Mouse (Mus musculus): Measurements from ENCODE around the gene Fam221b. TPM values are rescaled to one million over a fixed set of nuclear protein-coding genes. Genes with fewer than 3 reads are reported as not detected.

Fam221b gene
- polyA plus RNA-seq, 1 experiment from 2014 or later, result 2.6 TPM

- Histone ChIP-seq H3K36me3 (ENCODE audit: control insufficient read depth, insufficient read depth, low read length) (no peaks in the 10 kb centered on the region), H3K27ac (replicated peaks; ENCODE audit: low read depth, low read length) (no peak overlapping the region), H3K4me2 (ENCODE audit: low read depth, severe bottlenecking) (no peak overlapping the region), H3K9ac (ENCODE audit: low read length) (no peak overlapping the region), H3K27me3 (ENCODE audit: control insufficient read depth, insufficient read depth, low read length) (no peaks in the 10 kb centered on the region), H3K4me3 (ENCODE audit: low read depth, low read length) (no peak overlapping the region), H3K4me1 (ENCODE audit: control insufficient read depth, insufficient read depth, low read length) (no peaks in the 10 kb centered on the region), H3K9me3 (ENCODE audit: control insufficient read depth, low read length) (no peaks in the 10 kb centered on the region)
- ATAC-seq (ENCODE audit: insufficient number of reproducible peaks, low FRiP score, low TSS enrichment, low read depth) (no peak), DNase-seq (ENCODE audit: low spot score) (no peak)
- 93% methylated on average over 13 of the region's 13 CpGs for whole genome bisulfite sequencing
Observed at GRCm38 (mm10) chr4:43696561-43696960, 27.6 kb upstream of the Fam221b start.

GRCm38 (mm10) chr4:43695249-43695671 lies 26.3 kb upstream of the Fam221b start:
- no peaks in the 10 kb centered on the region for H3K9me3 ChIP-seq (ENCODE audit: control insufficient read depth, low read length)
- H3K9ac ChIP-seq (ENCODE audit: low read length), result no peak overlapping the region
- H3K27ac ChIP-seq (replicated peaks; ENCODE audit: low read depth, low read length), result no peak overlapping the region
- H3K27me3 ChIP-seq (ENCODE audit: control insufficient read depth, insufficient read depth, low read length), result no peaks in the 10 kb centered on the region
- H3K4me3 ChIP-seq (ENCODE audit: low read depth, low read length), result no peak overlapping the region
- no peak for DNase-seq (ENCODE audit: low spot score)
- H3K4me2 ChIP-seq (ENCODE audit: low read depth, severe bottlenecking), result no peak overlapping the region
- no peak for ATAC-seq (ENCODE audit: insufficient number of reproducible peaks, low FRiP score, low TSS enrichment, low read depth)
- H3K4me1 ChIP-seq (ENCODE audit: control insufficient read depth, insufficient read depth, low read length), result no peaks in the 10 kb centered on the region
- H3K36me3 ChIP-seq (ENCODE audit: control insufficient read depth, insufficient read depth, low read length), result no peaks in the 10 kb centered on the region
- 42% methylated on average over 9 of the region's 9 CpGs for WGBS

- H3K27me3 ChIP-seq (ENCODE audit: control insufficient read depth, insufficient read depth, low read length), result no peaks in the 10 kb centered on the region
- H3K4me3 ChIP-seq (ENCODE audit: low read depth, low read length), result no peak overlapping the region
- 83% methylated on average over 1 of the region's 1 CpGs for WGBS
- H3K27ac ChIP-seq (replicated peaks; ENCODE audit: low read depth, low read length), result no peak overlapping the region
- H3K4me1 ChIP-seq (ENCODE audit: control insufficient read depth, insufficient read depth, low read length), result no peaks in the 10 kb centered on the region
- no peak for DNase-seq (ENCODE audit: low spot score)
- H3K4me2 ChIP-seq (ENCODE audit: low read depth, severe bottlenecking), result no peak overlapping the region
- no peak overlapping the region for H3K9ac ChIP-seq (ENCODE audit: low read length)
- no peaks in the 10 kb centered on the region for H3K9me3 ChIP-seq (ENCODE audit: control insufficient read depth, low read length)
- H3K36me3 ChIP-seq (ENCODE audit: control insufficient read depth, insufficient read depth, low read length), result no peaks in the 10 kb centered on the region
- no peak for ATAC-seq (ENCODE audit: insufficient number of reproducible peaks, low FRiP score, low TSS enrichment, low read depth)
Observed at GRCm38 (mm10) chr4:43694439-43695248, 25.7 kb upstream of the Fam221b start.

- ATAC-seq (ENCODE audit: insufficient number of reproducible peaks, low FRiP score, low TSS enrichment, low read depth) (no peak), DNase-seq (ENCODE audit: low spot score) (no peak)
- Histone ChIP-seq H3K27ac (replicated peaks; ENCODE audit: low read depth, low read length) (no peak overlapping the region), H3K9ac (ENCODE audit: low read length) (no peak overlapping the region), H3K9me3 (ENCODE audit: control insufficient read depth, low read length) (no peaks in the 10 kb centered on the region), H3K4me2 (ENCODE audit: low read depth, severe bottlenecking) (no peak overlapping the region), H3K4me3 (ENCODE audit: low read depth, low read length) (no peak overlapping the region), H3K4me1 (ENCODE audit: control insufficient read depth, insufficient read depth, low read length) (no peaks in the 10 kb centered on the region), H3K27me3 (ENCODE audit: control insufficient read depth, insufficient read depth, low read length) (no peaks in the 10 kb centered on the region), H3K36me3 (ENCODE audit: control insufficient read depth, insufficient read depth, low read length) (no peaks in the 10 kb centered on the region)
- WGBS, result 72% methylated on average over 5 of the region's 5 CpGs
Observed at GRCm38 (mm10) chr4:43693806-43694241, 24.9 kb upstream of the Fam221b start.

- H3K4me2 ChIP-seq (ENCODE audit: low read depth, severe bottlenecking), result no peak overlapping the region
- ATAC-seq (ENCODE audit: insufficient number of reproducible peaks, low FRiP score, low TSS enrichment, low read depth), result no peak
Observed at GRCm38 (mm10) chr4:43691026-43691425, 22.1 kb upstream of the Fam221b start.

GRCm38 (mm10) chr4:43690021-43690420 lies 21.1 kb upstream of the Fam221b start:
- Histone ChIP-seq H3K4me1 (ENCODE audit: control insufficient read depth, insufficient read depth, low read length) (no peaks in the 10 kb centered on the region), H3K4me3 (ENCODE audit: low read depth, low read length) (no peak overlapping the region), H3K9me3 (ENCODE audit: control insufficient read depth, low read length) (no peaks in the 10 kb centered on the region), H3K36me3 (ENCODE audit: control insufficient read depth, insufficient read depth, low read length) (0 out of 2 replicates have a peak, but pooled peaks cover 2% of the 10 kb centered on the region), H3K27me3 (ENCODE audit: control insufficient read depth, insufficient read depth, low read length) (no peaks in the 10 kb centered on the region), H3K27ac (replicated peaks; ENCODE audit: low read depth, low read length) (no peak overlapping the region), H3K4me2 (ENCODE audit: low read depth, severe bottlenecking) (no peak overlapping the region), H3K9ac (ENCODE audit: low read length) (no peak overlapping the region)
- WGBS, result 95% methylated on average over 17 of the region's 17 CpGs
- ATAC-seq (ENCODE audit: insufficient number of reproducible peaks, low FRiP score, low TSS enrichment, low read depth) (no peak), DNase-seq (ENCODE audit: low spot score) (no peak)

More at GRCm38 (mm10) chr4:43691026-43691425, 22.1 kb upstream of the Fam221b start:
- H3K9me3 ChIP-seq (ENCODE audit: control insufficient read depth, low read length), result no peaks in the 10 kb centered on the region
- H3K27me3 ChIP-seq (ENCODE audit: control insufficient read depth, insufficient read depth, low read length), result no peaks in the 10 kb centered on the region
- H3K27ac ChIP-seq (replicated peaks; ENCODE audit: low read depth, low read length), result no peak overlapping the region
- no peaks in the 10 kb centered on the region for H3K4me1 ChIP-seq (ENCODE audit: control insufficient read depth, insufficient read depth, low read length)
- DNase-seq (ENCODE audit: low spot score), result no peak
- 0 out of 2 replicates have a peak, but pooled peaks cover 2% of the 10 kb centered on the region for H3K36me3 ChIP-seq (ENCODE audit: control insufficient read depth, insufficient read depth, low read length)
- no peak overlapping the region for H3K4me3 ChIP-seq (ENCODE audit: low read depth, low read length)
- no peak overlapping the region for H3K9ac ChIP-seq (ENCODE audit: low read length)
- 87% methylated on average over 5 of the region's 5 CpGs for WGBS

- ATAC-seq (ENCODE audit: insufficient number of reproducible peaks, low FRiP score, low TSS enrichment, low read depth), result no peak
- no peaks in the 10 kb centered on the region; the same call in 1 of the 2 replicates for H3K36me3 ChIP-seq (ENCODE audit: control insufficient read depth, insufficient read depth, low read length)
Observed at GRCm38 (mm10) chr4:43679416-43680043, 10.6 kb upstream of the Fam221b start.

GRCm38 (mm10) chr4:43678541-43678940 lies 9.6 kb upstream of the Fam221b start:
- DNase-seq (ENCODE audit: low spot score) (no peak), ATAC-seq (ENCODE audit: insufficient number of reproducible peaks, low FRiP score, low TSS enrichment, low read depth) (no peak)
- H3K9ac ChIP-seq (ENCODE audit: low read length), result no peak overlapping the region
- H3K4me3 ChIP-seq (ENCODE audit: low read depth, low read length), result no peak overlapping the region
- H3K36me3 ChIP-seq (ENCODE audit: control insufficient read depth, insufficient read depth, low read length), result no peaks in the 10 kb centered on the region; the same call in 1 of the 2 replicates
- H3K27ac ChIP-seq (replicated peaks; ENCODE audit: low read depth, low read length), result no peak overlapping the region
- H3K4me1 ChIP-seq (ENCODE audit: control insufficient read depth, insufficient read depth, low read length), result no peaks in the 10 kb centered on the region
- WGBS, result 88% methylated on average over 6 of the region's 6 CpGs
- no peak overlapping the region for H3K4me2 ChIP-seq (ENCODE audit: low read depth, severe bottlenecking)
- H3K27me3 ChIP-seq (ENCODE audit: control insufficient read depth, insufficient read depth, low read length), result no peaks in the 10 kb centered on the region
- H3K9me3 ChIP-seq (ENCODE audit: control insufficient read depth, low read length), result no peaks in the 10 kb centered on the region

More at GRCm38 (mm10) chr4:43679416-43680043, 10.6 kb upstream of the Fam221b start:
- no peak overlapping the region for H3K27ac ChIP-seq (replicated peaks; ENCODE audit: low read depth, low read length)
- no peaks in the 10 kb centered on the region for H3K4me1 ChIP-seq (ENCODE audit: control insufficient read depth, insufficient read depth, low read length)
- H3K4me2 ChIP-seq (ENCODE audit: low read depth, severe bottlenecking), result no peak overlapping the region
- no peak overlapping the region for H3K9ac ChIP-seq (ENCODE audit: low read length)
- WGBS, result 83% methylated on average over 7 of the region's 7 CpGs
- no peaks in the 10 kb centered on the region for H3K9me3 ChIP-seq (ENCODE audit: control insufficient read depth, low read length)
- DNase-seq (ENCODE audit: low spot score), result no peak
- no peak overlapping the region for H3K4me3 ChIP-seq (ENCODE audit: low read depth, low read length)
- no peaks in the 10 kb centered on the region for H3K27me3 ChIP-seq (ENCODE audit: control insufficient read depth, insufficient read depth, low read length)
